Mouse (Mus musculus) MEL (cell line): ENCODE results near the gene Rdh16f1. TPM values are rescaled to one million over a fixed set of nuclear protein-coding genes. Genes with fewer than 3 reads are reported as not detected.

ENCODE experiments used
- DNase-seq: peaks from one replicate; pipeline ENCODE4 v3.0.0; 2011; ENCODE audit warnings: low read depth, low spot score
- H3K27ac ChIP-seq: 2 replicates; pipeline ENCODE4 v1.5.1; 2012; ENCODE audit warnings: low read depth, mild to moderate bottlenecking, control low read depth, low read length, moderate library complexity; ENCODE audit not compliant: control insufficient read depth
- H3K27me3 ChIP-seq, 2 experiments: fragments of 150-350 bp in 1 of 2; sonication (generic) in 1 of 2; 2 replicates each; pipeline ENCODE4 v1.6.1; 2012; ENCODE audit warnings: low read length in 2 of 2, mild to moderate bottlenecking in 2 of 2, improper control_type of control experiment in 1 of 2, moderate library complexity in 1 of 2; ENCODE audit not compliant: insufficient read depth in 2 of 2, control insufficient read depth in 1 of 2
- H3K36me3 ChIP-seq, 2 experiments: 2 replicates each; pipeline ENCODE4 v1.6.1; 2012 to 2014; ENCODE audit warnings: low read length in 2 of 2, improper control_type of control experiment in 1 of 2, inconsistent platforms in 1 of 2, mild to moderate bottlenecking in 1 of 2; ENCODE audit not compliant: insufficient read depth in 2 of 2, control insufficient read depth in 1 of 2
- H3K4me1 ChIP-seq, 2 experiments: fragments of 150-350 bp in 1 of 2; sonication (generic) in 1 of 2; 2 replicates each; pipeline ENCODE4 v1.6.1; 2012; ENCODE audit warnings: low read length in 2 of 2, improper control_type of control experiment in 1 of 2, mild to moderate bottlenecking in 1 of 2; ENCODE audit not compliant: insufficient read depth in 2 of 2, control insufficient read depth in 1 of 2
- H3K4me3 ChIP-seq, 2 experiments: fragments of 150-350 bp in 1 of 2; sonication (generic) in 1 of 2; 2 replicates each; pipeline ENCODE4 v1.5.1; 2012; ENCODE audit warnings: low read depth in 2 of 2, low read length in 2 of 2, mild to moderate bottlenecking in 2 of 2, moderate library complexity in 2 of 2, control low read depth in 1 of 2, improper control_type of control experiment in 1 of 2; ENCODE audit not compliant: control insufficient read depth in 1 of 2, insufficient read depth in 1 of 2
- H3K79me2 ChIP-seq: 2 replicates; pipeline ENCODE4 v1.6.1; 2012; ENCODE audit warnings: mild to moderate bottlenecking, low read length, moderate library complexity; ENCODE audit not compliant: control insufficient read depth, poor library complexity, insufficient read depth
- H3K9ac ChIP-seq: 2 replicates; pipeline ENCODE4 v1.6.1; 2012; ENCODE audit warnings: low read depth, mild to moderate bottlenecking, control low read depth, low read length, moderate library complexity; ENCODE audit not compliant: control insufficient read depth, poor library complexity, severe bottlenecking
- H3K9me3 ChIP-seq: fragments of 150-350 bp; sonication (generic); replicated peaks from 2 replicates; pipeline ENCODE4 v1.6.1; 2012; ENCODE audit warnings: mild to moderate bottlenecking, low read length, improper control_type of control experiment, moderate library complexity; ENCODE audit not compliant: insufficient read depth
- BHLHE40 ChIP-seq: IDR thresholded peaks from 2 replicates; pipeline ENCODE4 v1.6.1; 2012; ENCODE audit warnings: low read depth, mild to moderate bottlenecking, inconsistent platforms, low read length, improper control_type of control experiment, borderline replicate concordance
- CHD1 ChIP-seq: IDR thresholded peaks from 2 replicates; pipeline ENCODE4 v1.6.1; 2012; ENCODE audit warnings: low read depth, mild to moderate bottlenecking, inconsistent platforms, low read length, improper control_type of control experiment
- E2F4 ChIP-seq: IDR thresholded peaks from 2 replicates; pipeline ENCODE4 v1.6.1; 2011; ENCODE audit warnings: low read depth, low read length, improper control_type of control experiment, borderline replicate concordance
- EP300 ChIP-seq, 2 experiments: IDR thresholded peaks; 2 replicates each; pipeline ENCODE4 v1.6.1; 2011; ENCODE audit warnings: improper control_type of control experiment in 2 of 2, low read length in 2 of 2, low read depth in 1 of 2, mild to moderate bottlenecking in 1 of 2
- GATA1 ChIP-seq: IDR thresholded peaks from 2 replicates; pipeline ENCODE4 v1.6.1; 2011; ENCODE audit warnings: low read depth, low read length, improper control_type of control experiment
- MAFK ChIP-seq: IDR thresholded peaks from 2 replicates; pipeline ENCODE4 v1.6.1; 2011; ENCODE audit warnings: low read depth, mild to moderate bottlenecking, low read length, improper control_type of control experiment, borderline replicate concordance
- MAZ ChIP-seq: IDR thresholded peaks from 2 replicates; pipeline ENCODE4 v1.6.1; 2012; ENCODE audit warnings: low read depth, mild to moderate bottlenecking, inconsistent platforms, low read length, improper control_type of control experiment
- NRF1 ChIP-seq: IDR thresholded peaks from 2 replicates; pipeline ENCODE4 v1.6.1; 2014; ENCODE audit warnings: low read depth, mild to moderate bottlenecking, inconsistent platforms, low read length, improper control_type of control experiment, moderate library complexity; ENCODE audit not compliant: poor library complexity, insufficient read depth, severe bottlenecking
- POLR2AphosphoS2 ChIP-seq: IDR thresholded peaks from 2 replicates; pipeline ENCODE4 v1.6.1; 2011; ENCODE audit warnings: low read length, improper control_type of control experiment
- POLR2AphosphoS5 ChIP-seq: IDR thresholded peaks from 2 replicates; pipeline ENCODE4 v1.6.1; 2012; ENCODE audit warnings: low read depth, borderline replicate concordance, mild to moderate bottlenecking, inconsistent platforms, low read length, moderate library complexity, mixed read lengths
- RCOR1 ChIP-seq: IDR thresholded peaks from 2 replicates; pipeline ENCODE4 v1.6.1; 2012; ENCODE audit warnings: low read depth, mild to moderate bottlenecking, inconsistent platforms, low read length, improper control_type of control experiment
- SMC3 ChIP-seq: IDR thresholded peaks from 2 replicates; pipeline ENCODE4 v1.6.1; 2011; ENCODE audit warnings: low read depth, low read length, improper control_type of control experiment
- TAL1 ChIP-seq: IDR thresholded peaks from 2 replicates; pipeline ENCODE4 v1.6.1; 2012; ENCODE audit warnings: mild to moderate bottlenecking, inconsistent platforms, low read length, moderate library complexity, mixed read lengths
- TBP ChIP-seq: IDR thresholded peaks from 2 replicates; pipeline ENCODE4 v1.8.0; 2011; ENCODE audit warnings: low read depth, low read length, improper control_type of control experiment
- UBTF ChIP-seq: IDR thresholded peaks from 2 replicates; pipeline ENCODE4 v1.6.1; 2012; ENCODE audit warnings: low read depth, mild to moderate bottlenecking, inconsistent platforms, low read length, improper control_type of control experiment, moderate library complexity, borderline replicate concordance; ENCODE audit not compliant: insufficient read depth
- ZC3H11A ChIP-seq: IDR thresholded peaks from 2 replicates; pipeline ENCODE4 v1.6.1; 2012; ENCODE audit warnings: low read depth, mild to moderate bottlenecking, inconsistent platforms, low read length, improper control_type of control experiment
- ZKSCAN1 ChIP-seq: IDR thresholded peaks from 2 replicates; pipeline ENCODE4 v1.6.1; 2012; ENCODE audit warnings: low read depth, mild to moderate bottlenecking, inconsistent platforms, low read length, improper control_type of control experiment, moderate library complexity
- polyA plus RNA-seq, 2 experiments: library from polyadenylated mRNA; stranded (reverse) in 1 of 2; unstranded in 1 of 2; fragments of >175 nt in 1 of 2; fragments of >200 nt in 1 of 2; gene quantifications; 2 replicates each; pipeline versions ENCODE4 v1.2.1 to v1.2.4; 2012; ENCODE audit warnings: low replicate concordance in 2 of 2, low read depth in 1 of 2; ENCODE audit not compliant: insufficient read length in 2 of 2, insufficient read depth in 1 of 2, missing spikeins in 1 of 2
- total RNA-seq: library from RNA; depleted of rRNA; stranded (reverse); fragments of 300-350 nt; gene quantifications from 2 replicates; pipeline ENCODE4 v1.2.3, GENCODE M21; 2012; rRNA removed

Gene Rdh16f1
- total RNA-seq (not detected in 2 replicates), polyA plus RNA-seq (not detected)

GRCm38 (mm10) chr10:127759181-127760110 lies at the start of gene Rdh16f1, which contains the start of gene Rdh1:
TSS of gene Rdh16f1 (plus strand) at chr10:127759787.
TSS of gene Rdh1 (plus strand) at chr10:127759721.
- peaks cover 2 to 8% of the 10 kb centered on the region in 2 experiments; a peak in 2 of 4 replicates for H3K27me3 ChIP-seq

DNA sequence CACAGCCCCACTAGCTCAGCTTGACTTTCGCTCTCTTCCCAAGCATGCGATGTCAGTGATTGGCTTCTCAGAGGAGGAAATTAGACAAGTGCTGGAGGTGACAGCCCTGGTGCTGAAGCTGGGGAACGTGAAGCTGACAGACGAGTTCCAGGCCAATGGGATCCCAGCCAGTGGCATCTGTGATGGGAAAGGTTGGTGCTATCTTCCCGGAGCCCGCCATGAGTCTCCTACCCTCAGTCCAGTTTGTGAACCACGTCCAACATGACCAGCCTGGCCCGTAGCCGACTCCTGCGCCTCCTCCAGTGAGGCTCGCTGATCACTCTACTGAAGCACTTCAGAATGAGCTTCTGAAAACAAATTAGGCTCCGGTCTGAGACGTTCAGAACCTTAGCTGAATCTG lies 49.3 kb upstream of the Rdh16f1 start:
- no peak overlapping the region for H3K4me3 ChIP-seq
- H3K4me1 ChIP-seq, result peaks cover 0 to 4% of the 10 kb centered on the region in 2 experiments; a peak in 2 of 4 replicates
- no peak overlapping the region for H3K27ac ChIP-seq
- no peaks in the 10 kb centered on the region for H3K27me3 ChIP-seq
- H3K9ac ChIP-seq, result no peak overlapping the region
- H3K9me3 ChIP-seq, result no peaks in the 10 kb centered on the region
- H3K79me2 ChIP-seq, result no peaks in the 10 kb centered on the region
- no peaks in the 10 kb centered on the region for H3K36me3 ChIP-seq
- DNase-seq, result no peak
- no peak for TF ChIP-seq UBTF
- no peak for TF ChIP-seq MAFK
- TF ChIP-seq E2F4, result no peak
- TF ChIP-seq ZKSCAN1, result no peak
- no peak for TF ChIP-seq EP300 (IDR thresholded peaks at IDR 0.05; ENCODE audit: low read depth in 1 of 2, low read length in 2 of 2)
- TF ChIP-seq ZC3H11A, result no peak

More at GRCm38 (mm10) chr10:127759181-127760110, at the start of gene Rdh16f1, which contains the start of gene Rdh1:
- Histone ChIP-seq H3K79me2 (no peaks in the 10 kb centered on the region), H3K36me3 (peaks cover 0 to 14% of the 10 kb centered on the region in 2 experiments; a peak in 2 of 4 replicates), H3K4me3 (no peak within 1 kb of the TSS), H3K4me1 (peaks cover 0 to 22% of the 10 kb centered on the region in 2 experiments; a peak in 2 of 4 replicates), H3K9me3 (no peaks in the 10 kb centered on the region), H3K27ac (no peak within 1 kb of the TSS), H3K9ac (no peak within 1 kb of the TSS)
- no peak for DNase-seq
- peak; percentile 32; the same call in 1 of the 2 replicates for TF ChIP-seq GATA1
- TF ChIP-seq BHLHE40, result no peak
- no peak for TF ChIP-seq TAL1

DNA sequence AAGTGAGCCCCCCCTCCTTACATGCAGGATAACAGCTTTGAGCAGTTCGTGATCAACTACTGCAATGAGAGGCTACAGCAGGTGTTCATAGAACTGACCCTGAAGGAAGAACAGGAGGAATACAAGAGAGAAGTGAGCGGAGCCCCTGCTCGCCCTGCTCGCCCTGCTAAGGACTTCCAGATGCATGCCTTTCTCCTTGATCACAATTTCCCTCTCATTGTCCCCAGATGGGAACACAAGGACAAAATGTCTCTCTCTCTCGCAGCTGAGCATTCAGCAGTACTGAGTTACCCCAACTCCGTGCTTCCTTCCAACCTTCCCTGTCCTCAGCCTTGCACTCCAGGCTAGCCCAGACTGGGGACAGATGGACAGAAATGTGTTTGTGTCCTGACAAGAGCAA lies 46.9 kb upstream of the Rdh16f1 start:
- Histone ChIP-seq H3K9ac (no peak overlapping the region), H3K79me2 (no peaks in the 10 kb centered on the region), H3K4me3 (no peak overlapping the region), H3K27me3 (no peaks in the 10 kb centered on the region), H3K27ac (no peak overlapping the region), H3K36me3 (no peaks in the 10 kb centered on the region), H3K4me1 (no peaks in the 10 kb centered on the region), H3K9me3 (no peaks in the 10 kb centered on the region)
- TF ChIP-seq SMC3, result no peak
- no peak for TF ChIP-seq POLR2AphosphoS2
- no peak for TF ChIP-seq MAZ
- no peak for TF ChIP-seq RCOR1
- TF ChIP-seq CHD1, result no peak
- TF ChIP-seq BHLHE40, result no peak
- TF ChIP-seq TBP, result no peak
- TF ChIP-seq POLR2AphosphoS5, result no peak
- no peak for TF ChIP-seq NRF1
- DNase-seq, result no peak
